Comparison of ENCODE assay signal across 8 mouse cellular contexts in the genomic region with DNA sequence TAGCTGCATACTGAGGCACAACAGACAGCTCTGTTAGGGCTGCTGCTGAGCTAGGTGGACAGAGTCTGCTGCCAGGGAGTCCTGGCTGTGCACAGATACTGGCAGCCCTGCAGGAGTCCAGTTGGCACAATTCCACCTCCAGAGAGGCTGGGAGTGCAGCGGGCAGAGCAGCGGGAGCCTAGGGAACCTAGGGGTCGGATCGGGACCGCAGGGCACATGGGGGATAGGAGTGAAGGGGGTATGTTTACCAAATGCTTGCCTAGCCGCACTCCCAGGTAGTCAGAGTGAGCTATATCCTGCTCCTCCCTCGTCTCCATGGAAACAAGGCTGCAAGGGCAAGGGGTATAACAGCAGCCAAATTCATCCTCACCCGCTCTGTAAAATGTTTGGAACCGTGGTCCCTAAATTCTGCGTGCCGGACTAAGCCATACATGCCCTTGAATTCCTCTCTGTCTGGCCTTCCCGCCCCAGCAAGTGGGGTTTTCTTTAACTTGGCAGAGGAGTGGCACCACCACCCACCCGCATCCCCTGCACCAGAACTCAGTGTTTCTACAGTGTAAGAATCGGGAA. TPM values are rescaled to one million over a fixed set of nuclear protein-coding genes. Genes with fewer than 3 reads are reported as not detected.
DNase-seq lines count a peak whose midpoint lies in the region; ATAC-seq and TF ChIP-seq lines count a peak whose summit lies in the region.

No protein-coding gene starts in this region.

- ATAC-seq in lung, embryonic 14.5 days (ENCODE audit: insufficient read depth), result peak; percentile 26; the same call in 1 of the 2 replicates
- peak; percentile 27; the same call in 1 of the 2 replicates for ATAC-seq in forebrain, embryonic 12.5 days (ENCODE audit: low FRiP score)
- peak; percentile 35; the same call in 1 of the 2 replicates for ATAC-seq in intestine, embryonic 15.5 days
- ATAC-seq in lung, postnatal 0 days, result no peak
- no peak for ATAC-seq in inflammation-experienced regulatory T-cells, adult 6 months

- no peak overlapping the region; the same call in 1 of the 2 replicates for H3K4me3 ChIP-seq in lung, embryonic 14.5 days (ENCODE audit: low read depth, low read length)
- H3K4me3 ChIP-seq in forebrain, embryonic 12.5 days (replicated peaks), result no peak overlapping the region
- H3K4me3 ChIP-seq in intestine, embryonic 15.5 days (replicated peaks), result no peak overlapping the region
- no peak overlapping the region for H3K4me3 ChIP-seq in lung, postnatal 0 days (ENCODE audit: low read depth, low read length)

- H3K9me3 ChIP-seq in lung, embryonic 14.5 days (ENCODE audit: low read depth, low read length), result no peaks in the 10 kb centered on the region
- no peaks in the 10 kb centered on the region for H3K9me3 ChIP-seq in forebrain, embryonic 12.5 days
- H3K9me3 ChIP-seq in intestine, embryonic 15.5 days, result no peaks in the 10 kb centered on the region
- H3K9me3 ChIP-seq in lung, postnatal 0 days (ENCODE audit: low read length), result no peaks in the 10 kb centered on the region

- TF ChIP-seq EP300 in lung, postnatal 0 days (IDR thresholded peaks at IDR 0.05), result no peak

- no peak overlapping the region for H3K9ac ChIP-seq in lung, embryonic 14.5 days
- no peak overlapping the region for H3K9ac ChIP-seq in forebrain, embryonic 12.5 days
- H3K9ac ChIP-seq in intestine, embryonic 15.5 days, result no peak overlapping the region
- H3K9ac ChIP-seq in lung, postnatal 0 days (replicated peaks; ENCODE audit: low read depth), result no peak overlapping the region

- DNase-seq in lung, embryonic 14.5 days, result peak; percentile 51
- DNase-seq in lung, postnatal 25 days (ENCODE audit: low spot score), result no peak
- peak; percentile 79 for DNase-seq in cerebellum, adult 11-12 months
- DNase-seq in lung, postnatal 0 days (ENCODE audit: low spot score), result no peak
- DNase-seq in yolk sac, embryonic 10.5 days (ENCODE audit: low spot score), result no peak

- peak overlapping the region; percentile 55 for H3K4me2 ChIP-seq in lung, embryonic 14.5 days
- H3K4me2 ChIP-seq in forebrain, embryonic 12.5 days, result peak overlapping the region; percentile 56
- peak overlapping the region; percentile 36 for H3K4me2 ChIP-seq in intestine, embryonic 15.5 days (replicated peaks)
- 0 out of 2 replicates have a peak overlapping the region, but pooled peaks have one; percentile 19 for H3K4me2 ChIP-seq in lung, postnatal 0 days (replicated peaks; ENCODE audit: low read depth, low read length)

- no peak overlapping the region for H3K27ac ChIP-seq in lung, embryonic 14.5 days (ENCODE audit: low read depth)
- H3K27ac ChIP-seq in forebrain, embryonic 12.5 days, result 0 out of 2 replicates have a peak overlapping the region, but pooled peaks have one; percentile 31
- no peak overlapping the region for H3K27ac ChIP-seq in intestine, embryonic 15.5 days
- no peak overlapping the region for H3K27ac ChIP-seq in lung, postnatal 0 days (ENCODE audit: low read length)

- 15% methylated on average over 14 of the region's 14 CpGs for WGBS in lung, embryonic 14.5 days
- WGBS in forebrain, embryonic 12.5 days, result 21% methylated on average over 14 of the region's 14 CpGs
- 21% methylated on average over 14 of the region's 14 CpGs for WGBS in intestine, embryonic 15.5 days
- 20% methylated on average over 14 of the region's 14 CpGs for WGBS in lung, postnatal 0 days

- no peaks in the 10 kb centered on the region for H3K36me3 ChIP-seq in lung, embryonic 14.5 days (ENCODE audit: insufficient read depth)
- H3K36me3 ChIP-seq in forebrain, embryonic 12.5 days (replicated peaks), result no peaks in the 10 kb centered on the region
- no peaks in the 10 kb centered on the region for H3K36me3 ChIP-seq in intestine, embryonic 15.5 days
- no peaks in the 10 kb centered on the region for H3K36me3 ChIP-seq in lung, postnatal 0 days (ENCODE audit: insufficient read depth, low read length)

- peaks cover 14% of the 10 kb centered on the region; the same call in 1 of the 2 replicates for H3K4me1 ChIP-seq in lung, embryonic 14.5 days (ENCODE audit: insufficient read depth)
- peaks cover 28% of the 10 kb centered on the region for H3K4me1 ChIP-seq in forebrain, embryonic 12.5 days
- peaks cover 12% of the 10 kb centered on the region for H3K4me1 ChIP-seq in intestine, embryonic 15.5 days (replicated peaks)
- H3K4me1 ChIP-seq in lung, postnatal 0 days (ENCODE audit: insufficient read depth, low read depth, low read length), result no peaks in the 10 kb centered on the region; the same call in 1 of the 2 replicates

- no peaks in the 10 kb centered on the region for H3K27me3 ChIP-seq in lung, embryonic 14.5 days (ENCODE audit: insufficient read depth, low read length)
- H3K27me3 ChIP-seq in forebrain, embryonic 12.5 days, result peaks cover 21% of the 10 kb centered on the region
- 0 out of 2 replicates have a peak, but pooled peaks cover 4% of the 10 kb centered on the region for H3K27me3 ChIP-seq in intestine, embryonic 15.5 days (replicated peaks)
- H3K27me3 ChIP-seq in lung, postnatal 0 days (replicated peaks; ENCODE audit: insufficient read depth, low read length), result peaks cover 3% of the 10 kb centered on the region; the same call in 1 of the 2 replicates

- TF ChIP-seq CTCF in lung, embryonic 14.5 days (IDR thresholded peaks at IDR 0.05; ENCODE audit: low read depth), result no peak
- no peak for TF ChIP-seq CTCF in lung, postnatal 0 days (IDR thresholded peaks at IDR 0.05)

RNA-seq across cellular contexts. Expression of a gene that starts 17.3 kb away (rescaled TPM):
- 60.9 and 69.1 TPM in 2 replicates for polyA plus RNA-seq in lung, embryonic 14.5 days (2014; fragmentation: Nextera tagmentation; extraction: Ambion mirVana)
- polyA plus RNA-seq in forebrain, embryonic 12.5 days (2016; fragmentation: Nextera tagmentation; extraction: Ambion mirVana), result 45.1 and 48.4 TPM in 2 replicates
- polyA plus RNA-seq in intestine, embryonic 15.5 days (2015; fragmentation: Nextera tagmentation; extraction: Ambion mirVana), result 29.4 and 30.1 TPM in 2 replicates
- polyA plus RNA-seq in lung, postnatal 0 days (2015; fragmentation: Nextera tagmentation; extraction: Ambion mirVana), result 8.8 and 10.9 TPM in 2 replicates
- not detected for polyA plus RNA-seq in inflammation-experienced regulatory T-cells, adult 6 months (2017; shearing (Covaris generic))

RNA-seq across cellular contexts. Expression of a gene that starts 24.0 kb away (rescaled TPM):
- 2.0 and 2.1 TPM in 2 replicates for polyA plus RNA-seq in lung, embryonic 14.5 days (2014; fragmentation: Nextera tagmentation; extraction: Ambion mirVana)
- 8.6 and 9.2 TPM in 2 replicates for polyA plus RNA-seq in forebrain, embryonic 12.5 days (2016; fragmentation: Nextera tagmentation; extraction: Ambion mirVana)
- polyA plus RNA-seq in intestine, embryonic 15.5 days (2015; fragmentation: Nextera tagmentation; extraction: Ambion mirVana), result 5.2 and 6.8 TPM in 2 replicates
- polyA plus RNA-seq in lung, postnatal 0 days (2015; fragmentation: Nextera tagmentation; extraction: Ambion mirVana), result 3.9 and 4.0 TPM in 2 replicates
- polyA plus RNA-seq in inflammation-experienced regulatory T-cells, adult 6 months (2017; shearing (Covaris generic)), result under 1 TPM in 2 of 3 experiments, not detected in 1; 0.12 to 0.39 TPM

RNA-seq across cellular contexts. Expression of a gene that starts 49.8 kb away (rescaled TPM):
- polyA plus RNA-seq in lung, embryonic 14.5 days (2014; fragmentation: Nextera tagmentation; extraction: Ambion mirVana), result 10.1 and 12.4 TPM in 2 replicates
- 14.7 and 18.6 TPM in 2 replicates for polyA plus RNA-seq in forebrain, embryonic 12.5 days (2016; fragmentation: Nextera tagmentation; extraction: Ambion mirVana)
- 62.1 and 70.2 TPM in 2 replicates for polyA plus RNA-seq in intestine, embryonic 15.5 days (2015; fragmentation: Nextera tagmentation; extraction: Ambion mirVana)
- polyA plus RNA-seq in lung, postnatal 0 days (2015; fragmentation: Nextera tagmentation; extraction: Ambion mirVana), result 11.8 and 17.1 TPM in 2 replicates
- polyA plus RNA-seq in inflammation-experienced regulatory T-cells, adult 6 months (2017; shearing (Covaris generic)), result 10 to 100 TPM; 28.9 to 79.9 (median 60.8) TPM

Comparison
In these comparisons a context has a peak if more than half of its experiments do, and no peak if none do; other contexts are left out.
1. ATAC-seq: peak in lung, embryonic 14.5 days (single experiment), forebrain, embryonic 12.5 days (single experiment) and intestine, embryonic 15.5 days (single experiment); none in lung, postnatal 0 days (single experiment) and inflammation-experienced regulatory T-cells, adult 6 months (single experiment).
2. DNase-seq: peak in lung, embryonic 14.5 days (single experiment) and cerebellum, adult 11-12 months (single experiment); none in lung, postnatal 25 days (single experiment), lung, postnatal 0 days (single experiment) and yolk sac, embryonic 10.5 days (single experiment).
3. Peak in every context shown above with its lines, with median percentiles within 50 percentile points of each other: H3K4me2 ChIP-seq.